Mouse (Mus musculus): ENCODE data around the gene Pprc1.

Gene Pprc1

DNA sequence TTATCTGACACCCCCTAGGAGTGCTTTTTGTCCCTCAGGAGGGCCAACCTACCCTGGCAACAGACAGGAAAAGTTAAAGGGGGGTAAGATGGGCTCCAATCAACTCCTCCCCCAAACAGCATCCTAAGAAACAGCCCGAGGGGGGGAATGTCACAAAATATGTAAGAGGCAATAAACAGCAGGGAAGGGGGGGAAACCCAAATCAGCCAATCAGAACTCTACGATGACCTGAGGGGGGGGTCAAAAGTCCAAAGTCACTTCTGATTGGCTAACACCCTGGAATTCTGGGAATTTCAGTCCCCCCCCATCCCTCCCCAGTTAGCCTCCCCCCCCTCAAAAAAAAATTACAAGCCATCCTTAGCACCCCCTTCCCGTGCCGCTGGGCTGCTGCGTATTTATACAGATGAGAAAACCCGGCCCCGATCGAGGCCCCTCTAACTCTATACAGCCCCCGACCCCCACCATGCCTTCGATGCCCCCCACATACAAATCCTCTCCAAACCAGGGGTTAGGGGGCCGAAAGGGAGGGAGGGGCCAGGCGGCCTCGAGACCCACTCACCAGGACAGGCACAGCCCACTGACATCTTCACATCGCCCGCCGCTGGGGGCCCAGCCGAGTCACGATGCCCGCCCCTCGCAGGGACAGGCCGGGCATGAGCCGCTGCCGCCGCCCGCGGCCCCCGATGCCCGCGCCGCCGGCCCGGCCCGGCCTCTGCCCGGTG is at the start of gene Pprc1:
Gene Pprc1, plus strand, starts transcription at position 616 of the 722 bp plus-strand sequence.
- no peak for DNase-seq (ENCODE audit: low spot score in 2 of 2)

DNA sequence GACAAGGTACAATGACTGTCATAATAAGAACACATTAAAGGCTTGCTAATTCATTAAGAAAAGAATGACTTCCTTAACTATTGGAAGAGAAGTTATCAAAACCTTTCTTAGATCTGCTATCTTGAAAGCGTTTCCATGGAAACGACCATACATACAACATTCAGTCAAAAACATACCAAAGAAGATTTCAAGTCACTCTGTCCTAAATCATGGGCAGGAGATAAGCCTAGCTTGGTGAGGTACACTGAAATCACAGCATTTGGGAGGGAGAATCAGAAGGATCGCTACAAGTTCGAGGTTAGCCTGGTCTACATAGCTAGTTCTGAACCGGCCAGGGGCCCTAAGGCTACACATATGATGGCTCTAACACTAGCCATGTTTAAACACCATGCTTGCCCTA is 47.3 kb upstream of the Pprc1 start:
- DNase-seq (ENCODE audit: low spot score in 2 of 2), result no peak

- peak; percentile 84 to 87 for DNase-seq (ENCODE audit: low spot score in 2 of 2)
Measured at GRCm38 (mm10) chr19:45997785-45998693, 46.6 kb upstream of the Pprc1 start, which contains the start of gene Armh3. TSS of gene Armh3 (minus strand) at chr19:45998488.

DNA sequence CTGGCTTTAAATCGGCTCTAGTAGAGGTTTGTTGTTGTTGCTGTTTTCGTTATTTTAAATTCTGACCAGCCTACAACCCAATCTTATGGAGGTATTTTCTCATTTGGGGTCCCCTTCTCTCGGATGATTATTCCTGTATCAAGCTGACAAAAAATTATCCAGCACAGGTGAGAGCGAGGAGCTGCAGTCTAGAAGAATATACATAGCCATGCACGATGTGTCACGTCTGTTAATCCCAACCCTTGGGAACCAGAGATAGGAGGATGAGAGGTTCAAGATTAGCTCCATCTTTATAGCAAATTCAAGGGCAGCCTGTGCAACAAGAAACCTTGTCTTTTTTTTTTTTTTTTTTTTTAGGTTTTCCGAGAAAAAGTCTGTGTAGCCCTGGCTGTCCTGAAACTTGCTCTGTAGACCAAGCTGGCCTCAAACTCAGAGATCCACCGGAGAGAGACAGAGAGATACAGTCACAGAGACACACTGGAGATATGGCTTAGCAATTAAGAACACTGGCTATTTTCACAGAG is 45.9 kb upstream of the Pprc1 start:
- no peak for DNase-seq (ENCODE audit: low spot score in 2 of 2)

- no peak for DNase-seq (ENCODE audit: low spot score in 2 of 2)
Measured at GRCm38 (mm10) chr19:45999378-45999777, 45.3 kb upstream of the Pprc1 start.

DNA sequence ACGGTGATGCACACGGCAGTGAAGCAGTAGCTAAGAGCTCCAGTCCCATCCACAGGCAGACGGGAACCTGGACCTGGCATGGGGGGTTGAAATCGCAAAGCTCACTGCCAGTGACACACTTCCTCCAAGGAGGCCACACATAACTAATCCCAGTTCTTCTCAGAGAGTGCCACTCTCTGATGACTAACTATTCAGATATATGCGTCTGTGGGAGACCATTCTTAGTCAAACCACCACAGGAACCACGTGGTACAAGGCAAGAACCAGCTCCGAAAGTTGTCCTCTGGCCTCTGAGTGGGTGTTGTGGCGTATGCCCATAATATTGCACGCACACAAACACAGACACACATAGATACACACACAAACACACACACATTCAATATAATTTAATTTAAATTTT is 42.4 kb upstream of the Pprc1 start:
- no peak for DNase-seq (ENCODE audit: low spot score in 2 of 2)

GRCm38 (mm10) chr19:46003371-46004226 is 41.1 kb upstream of the Pprc1 start, which contains the start of gene Hps6:
TSS of gene Hps6 (plus strand) at chr19:46003508.
- peak; percentile 20 to 33 for DNase-seq (ENCODE audit: low spot score in 2 of 2)

- no peak for DNase-seq (ENCODE audit: low spot score in 2 of 2)
Measured at GRCm38 (mm10) chr19:46004814-46005466, 39.7 kb upstream of the Pprc1 start.

DNA sequence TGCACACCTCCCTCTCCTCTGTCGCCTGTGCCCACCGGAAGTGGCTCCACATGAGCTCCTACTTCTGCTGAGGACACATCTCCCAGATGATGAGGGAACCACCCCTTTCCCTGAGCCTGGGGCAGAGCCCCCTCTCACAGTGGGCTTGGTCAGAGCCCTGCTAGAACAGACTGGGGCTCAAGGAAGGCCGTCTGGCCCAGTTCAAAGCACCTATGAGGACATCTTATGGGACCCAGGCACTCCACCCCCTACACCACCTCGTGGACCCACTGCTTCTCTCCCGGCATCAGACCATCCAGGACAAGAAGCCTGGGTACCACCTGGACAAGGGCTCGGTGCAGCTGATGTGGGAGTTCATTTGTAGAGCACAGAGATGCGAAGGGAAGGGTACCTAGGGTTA is 39.0 kb upstream of the Pprc1 start:
- DNase-seq (ENCODE audit: low spot score in 2 of 2), result no peak

- peak; percentile 71 to 84 for DNase-seq (ENCODE audit: low spot score in 2 of 2)
Measured at GRCm38 (mm10) chr19:46014572-46015178, 30.0 kb upstream of the Pprc1 start.

DNA sequence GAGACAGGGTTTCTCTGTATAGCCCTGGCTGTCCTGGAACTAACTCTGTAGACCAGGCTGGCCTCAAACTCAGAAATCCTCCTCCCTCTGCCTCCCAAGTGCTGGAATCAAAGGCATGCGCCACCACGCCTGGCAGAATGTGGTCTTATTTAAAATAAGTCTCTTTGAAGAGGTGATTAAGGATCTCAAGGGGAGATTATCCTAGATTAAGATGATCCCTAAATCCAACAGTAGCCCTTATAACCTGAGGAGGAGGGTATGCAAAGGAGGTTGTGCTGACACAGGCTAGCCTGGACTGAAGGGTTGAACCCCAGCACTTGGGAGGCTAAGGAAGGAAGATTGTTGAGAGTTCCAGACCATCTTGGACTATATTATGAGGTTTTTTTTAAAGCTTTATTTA is 28.7 kb upstream of the Pprc1 start:
- DNase-seq (ENCODE audit: low spot score in 2 of 2), result no peak

DNA sequence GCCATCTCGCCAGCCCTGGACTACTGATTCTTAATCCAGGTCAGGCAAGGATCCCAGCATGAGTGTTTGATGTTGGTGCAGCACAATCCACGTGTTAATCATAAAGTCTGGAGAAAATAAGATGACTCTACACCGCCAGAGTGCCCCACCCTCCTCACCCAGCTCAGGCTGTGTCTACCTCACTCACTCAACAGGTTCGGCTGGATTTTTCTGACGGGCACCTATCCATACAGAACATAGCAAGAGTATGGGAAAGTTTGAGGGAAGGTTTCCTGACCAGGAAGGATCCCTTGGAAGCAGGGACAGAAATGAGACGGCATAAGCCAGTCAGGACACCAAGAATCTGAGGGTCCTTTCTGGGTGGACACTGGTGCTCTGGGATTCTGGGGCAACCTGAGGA is 19.7 kb upstream of the Pprc1 start:
- no peak for DNase-seq (ENCODE audit: low spot score in 2 of 2)

DNA sequence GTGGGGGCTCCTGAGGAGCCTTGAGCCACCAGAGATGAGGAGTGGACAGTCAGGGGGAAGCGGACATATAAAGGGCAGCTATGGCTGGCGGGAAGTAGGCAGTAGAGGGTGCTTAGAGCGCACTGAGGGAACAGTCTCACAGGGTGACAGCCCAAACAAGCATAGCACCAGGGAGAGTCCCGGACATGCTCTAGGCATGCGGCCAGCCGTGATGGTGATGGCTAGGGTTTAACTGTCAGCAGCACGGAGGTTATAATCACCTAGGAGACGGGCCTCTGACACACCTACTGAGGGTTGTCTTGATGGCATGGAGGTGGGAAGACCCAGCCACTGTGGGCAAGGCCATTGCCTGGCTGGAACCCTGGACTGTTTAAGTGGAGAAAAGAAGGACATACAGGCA is 18.1 kb upstream of the Pprc1 start:
- no peak for DNase-seq (ENCODE audit: low spot score in 2 of 2)

GRCm38 (mm10) chr19:46028747-46029320 is 15.9 kb upstream of the Pprc1 start:
- DNase-seq (ENCODE audit: low spot score in 2 of 2), result no peak

DNA sequence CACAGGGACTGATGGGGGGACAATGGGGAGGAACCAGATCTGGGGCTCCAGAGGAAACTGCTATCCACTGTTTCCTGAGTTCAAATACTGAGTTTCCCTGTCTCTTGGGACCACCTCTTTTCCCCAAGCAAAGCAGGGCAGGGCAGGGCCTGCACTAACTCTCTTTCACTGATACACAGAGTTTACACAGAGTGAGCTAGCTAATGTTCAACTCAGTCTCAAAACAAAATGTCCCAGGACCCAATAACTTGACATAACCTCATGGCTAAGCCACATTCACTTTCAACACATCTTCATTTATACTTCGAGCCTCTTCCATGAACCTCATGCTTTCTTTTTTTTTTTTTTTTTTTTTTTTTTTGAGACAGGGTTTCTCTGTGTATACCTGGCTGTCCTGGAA is 15.0 kb upstream of the Pprc1 start:
- DNase-seq (ENCODE audit: low spot score in 2 of 2), result no peak

- no peak for DNase-seq (ENCODE audit: low spot score in 2 of 2)
Measured at GRCm38 (mm10) chr19:46030196-46030983, 14.3 kb upstream of the Pprc1 start.

GRCm38 (mm10) chr19:46031689-46032432 is 12.8 kb upstream of the Pprc1 start:
- no peak for DNase-seq (ENCODE audit: low spot score in 2 of 2)

DNA sequence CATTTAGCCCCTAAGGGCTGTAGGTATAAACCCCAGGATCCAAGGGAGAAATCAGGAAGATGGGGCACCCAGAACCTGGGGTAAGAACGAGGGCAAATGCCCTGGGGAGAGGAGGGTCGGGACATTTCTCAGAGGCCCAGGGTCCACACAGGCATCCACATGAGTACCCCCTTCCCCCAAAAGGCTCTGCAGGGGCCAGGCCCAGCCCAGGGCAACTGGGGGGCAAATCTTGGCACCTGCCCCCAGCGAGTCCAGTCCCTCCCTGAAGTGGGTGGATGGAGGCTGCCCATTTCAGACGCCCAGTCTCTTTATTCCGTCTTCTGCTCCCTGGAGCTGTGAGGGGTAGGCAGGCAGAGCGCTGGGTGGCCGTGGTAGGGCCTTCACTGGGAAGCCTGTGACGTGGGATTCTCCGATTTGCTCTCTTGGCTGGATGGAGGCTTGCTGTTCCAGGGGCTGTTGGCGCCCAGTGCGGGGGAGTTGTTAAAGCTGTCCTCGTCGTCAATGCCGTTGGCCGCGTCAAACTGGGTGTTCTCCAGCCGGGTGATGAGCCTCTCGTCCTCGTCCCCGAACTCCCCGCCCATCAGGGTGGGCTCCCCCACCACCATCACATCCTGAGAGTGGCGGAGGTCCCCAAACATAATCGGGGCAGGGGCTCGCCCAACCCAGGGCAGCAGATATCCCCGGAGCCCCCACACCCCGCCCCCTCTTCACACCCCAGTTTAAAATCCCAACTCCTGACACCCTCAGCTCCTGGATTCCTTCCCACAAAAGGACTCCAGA is 11.8 kb upstream of the Pprc1 start:
- DNase-seq (ENCODE audit: low spot score in 2 of 2), result no peak

Data from frontal cortex, postnatal 14 days (tissue).